Mouse (Mus musculus): ENCODE data around the gene 4930556J24Rik. TPM values are rescaled to one million over a fixed set of nuclear protein-coding genes. Genes with fewer than 3 reads are reported as not detected.

4930556J24Rik gene
- polyA plus RNA-seq, 1 experiment = not detected

DNA sequence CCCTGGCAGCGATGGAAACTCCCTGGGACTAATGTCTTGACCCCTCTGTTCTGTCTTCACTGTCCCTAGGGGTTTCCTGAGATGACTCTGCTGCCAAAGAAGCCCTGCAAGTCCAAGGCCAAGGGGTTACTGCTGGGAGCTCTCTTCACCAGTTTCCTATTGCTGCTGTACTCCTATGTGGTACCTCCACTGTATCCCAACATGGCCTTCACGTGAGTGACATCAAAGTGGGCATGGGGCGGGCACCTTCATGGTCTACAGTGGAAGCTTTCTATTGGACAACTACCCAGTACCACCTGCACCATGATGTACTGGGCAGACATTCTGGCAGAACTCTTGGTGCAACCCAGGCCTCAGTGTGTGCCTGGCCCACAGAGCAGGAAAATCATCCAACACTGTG, 20.3 kb upstream of the 4930556J24Rik start:
- Histone ChIP-seq H3K4me3 (replicated peaks) (no peak overlapping the region), H3K4me1 (peaks cover 17% of the 10 kb centered on the region), H3K27me3 (replicated peaks) (peaks cover 66% of the 10 kb centered on the region), H3K9me3 (peaks cover 19% of the 10 kb centered on the region), H3K36me3 (replicated peaks; ENCODE audit: low read length) (no peaks in the 10 kb centered on the region)
- TF ChIP-seq GATA1 (IDR thresholded peaks at IDR 0.05; ENCODE audit: borderline replicate concordance, low read length) (no peak), FLI1 (IDR thresholded peaks at IDR 0.05; ENCODE audit: low read length) (no peak)

DNA sequence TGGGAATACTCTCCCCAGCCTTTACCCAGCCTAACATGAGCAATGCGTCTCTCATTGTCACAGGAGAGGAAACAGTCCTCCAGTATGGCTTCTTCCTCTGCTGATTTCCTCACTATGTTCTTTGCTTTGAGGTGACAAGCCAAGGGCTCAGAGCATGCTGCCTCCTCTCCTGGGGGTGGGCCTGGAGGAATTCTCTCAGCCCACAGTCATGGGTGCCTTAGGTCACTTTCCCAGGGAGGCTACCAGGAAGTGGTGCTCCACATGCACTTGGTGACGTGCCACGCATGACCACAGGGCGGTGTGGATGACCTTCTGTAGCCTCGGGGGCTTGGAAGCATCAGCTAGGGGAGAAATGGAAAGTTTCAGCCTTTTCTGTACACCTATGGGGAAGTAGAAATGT, 18.9 kb upstream of the 4930556J24Rik start:
- Histone ChIP-seq H3K27me3 (replicated peaks) (peaks cover 73% of the 10 kb centered on the region), H3K36me3 (replicated peaks; ENCODE audit: low read length) (no peaks in the 10 kb centered on the region), H3K4me1 (peaks cover 17% of the 10 kb centered on the region), H3K9me3 (peaks cover 19% of the 10 kb centered on the region), H3K4me3 (replicated peaks) (no peak overlapping the region)
- TF ChIP-seq GATA1 (IDR thresholded peaks at IDR 0.05; ENCODE audit: borderline replicate concordance, low read length) (no peak), FLI1 (IDR thresholded peaks at IDR 0.05; ENCODE audit: low read length) (no peak)

DNA sequence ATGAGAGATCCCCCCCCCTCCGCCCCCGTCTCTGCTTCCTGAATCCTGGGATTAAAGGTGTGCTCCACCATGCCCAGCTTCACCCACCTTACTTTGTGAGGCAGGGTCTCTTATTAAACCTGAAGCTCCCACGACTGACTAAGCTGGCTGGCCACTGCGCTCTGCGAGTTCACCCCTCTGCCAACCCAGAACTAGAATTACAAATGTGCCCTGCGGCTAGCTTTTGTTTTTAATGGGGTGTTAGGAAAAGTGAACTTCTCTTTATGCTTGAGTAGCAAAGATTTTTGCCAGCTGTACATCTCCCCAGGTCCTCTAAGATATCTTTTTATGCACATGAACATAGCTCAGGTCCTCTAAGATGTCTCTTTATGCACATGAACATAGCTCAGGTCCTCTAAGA, 17.3 kb upstream of the 4930556J24Rik start:
- TF ChIP-seq GATA1 (IDR thresholded peaks at IDR 0.05; ENCODE audit: borderline replicate concordance, low read length) = no peak
- no peak for TF ChIP-seq FLI1 (IDR thresholded peaks at IDR 0.05; ENCODE audit: low read length)
- Histone ChIP-seq H3K4me1 (peaks cover 18% of the 10 kb centered on the region), H3K4me3 (replicated peaks) (no peak overlapping the region), H3K27me3 (replicated peaks) (peaks cover 73% of the 10 kb centered on the region), H3K36me3 (replicated peaks; ENCODE audit: low read length) (no peaks in the 10 kb centered on the region), H3K9me3 (peaks cover 18% of the 10 kb centered on the region)

DNA sequence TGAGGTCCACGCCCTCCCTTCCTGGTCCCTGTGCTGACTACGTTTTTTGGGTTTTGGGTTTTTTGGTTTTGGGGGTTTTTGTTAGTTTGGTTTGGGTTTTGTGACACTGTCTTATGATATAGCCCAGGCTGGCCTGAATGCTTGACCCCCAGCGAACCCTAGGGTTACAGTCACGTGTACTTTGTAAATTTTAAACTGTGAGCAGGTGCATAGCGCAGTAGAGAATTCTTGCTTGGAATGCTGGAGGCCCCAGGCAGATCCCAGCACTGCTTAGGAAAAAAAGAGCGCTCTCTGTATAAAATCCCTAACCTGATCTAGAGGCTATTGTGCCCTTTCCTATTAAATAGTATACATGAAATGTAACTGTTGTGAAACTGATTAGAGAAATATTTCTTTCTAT, 16.6 kb upstream of the 4930556J24Rik start:
- Histone ChIP-seq H3K4me3 (replicated peaks) (no peak overlapping the region), H3K36me3 (replicated peaks; ENCODE audit: low read length) (no peaks in the 10 kb centered on the region), H3K9me3 (peaks cover 11% of the 10 kb centered on the region), H3K4me1 (peaks cover 14% of the 10 kb centered on the region), H3K27me3 (replicated peaks) (peaks cover 70% of the 10 kb centered on the region)
- TF ChIP-seq GATA1 (IDR thresholded peaks at IDR 0.05; ENCODE audit: borderline replicate concordance, low read length) (no peak), FLI1 (IDR thresholded peaks at IDR 0.05; ENCODE audit: low read length) (no peak)

DNA sequence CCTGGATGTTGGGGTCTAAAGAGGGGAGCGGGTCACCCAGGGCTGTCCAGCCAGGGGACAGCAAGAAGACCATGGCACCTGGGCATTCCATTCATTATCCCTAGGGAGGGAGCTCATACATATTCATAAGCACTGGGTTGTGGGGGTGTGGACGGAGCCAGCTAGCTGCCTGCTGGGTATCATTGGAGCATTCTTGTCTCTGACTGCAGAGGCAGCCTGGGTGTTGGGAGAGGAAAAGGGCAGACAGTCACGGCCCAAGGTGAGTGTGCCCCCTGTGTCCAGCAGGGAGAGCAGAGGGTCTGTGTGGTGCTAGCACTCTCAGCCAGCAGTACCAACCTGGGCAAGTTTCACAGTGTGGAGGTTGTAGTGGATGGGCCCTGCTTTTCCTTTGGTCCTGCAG, 13.2 kb upstream of the 4930556J24Rik start:
- peaks cover 6% of the 10 kb centered on the region for H3K4me1 ChIP-seq
- peaks cover 66% of the 10 kb centered on the region for H3K27me3 ChIP-seq (replicated peaks)
- H3K36me3 ChIP-seq (replicated peaks; ENCODE audit: low read length) = no peaks in the 10 kb centered on the region
- no peaks in the 10 kb centered on the region for H3K9me3 ChIP-seq
- TF ChIP-seq GATA1 (IDR thresholded peaks at IDR 0.05; ENCODE audit: borderline replicate concordance, low read length) (no peak), FLI1 (IDR thresholded peaks at IDR 0.05; ENCODE audit: low read length) (no peak)
- no peak overlapping the region for H3K4me3 ChIP-seq (replicated peaks)

DNA sequence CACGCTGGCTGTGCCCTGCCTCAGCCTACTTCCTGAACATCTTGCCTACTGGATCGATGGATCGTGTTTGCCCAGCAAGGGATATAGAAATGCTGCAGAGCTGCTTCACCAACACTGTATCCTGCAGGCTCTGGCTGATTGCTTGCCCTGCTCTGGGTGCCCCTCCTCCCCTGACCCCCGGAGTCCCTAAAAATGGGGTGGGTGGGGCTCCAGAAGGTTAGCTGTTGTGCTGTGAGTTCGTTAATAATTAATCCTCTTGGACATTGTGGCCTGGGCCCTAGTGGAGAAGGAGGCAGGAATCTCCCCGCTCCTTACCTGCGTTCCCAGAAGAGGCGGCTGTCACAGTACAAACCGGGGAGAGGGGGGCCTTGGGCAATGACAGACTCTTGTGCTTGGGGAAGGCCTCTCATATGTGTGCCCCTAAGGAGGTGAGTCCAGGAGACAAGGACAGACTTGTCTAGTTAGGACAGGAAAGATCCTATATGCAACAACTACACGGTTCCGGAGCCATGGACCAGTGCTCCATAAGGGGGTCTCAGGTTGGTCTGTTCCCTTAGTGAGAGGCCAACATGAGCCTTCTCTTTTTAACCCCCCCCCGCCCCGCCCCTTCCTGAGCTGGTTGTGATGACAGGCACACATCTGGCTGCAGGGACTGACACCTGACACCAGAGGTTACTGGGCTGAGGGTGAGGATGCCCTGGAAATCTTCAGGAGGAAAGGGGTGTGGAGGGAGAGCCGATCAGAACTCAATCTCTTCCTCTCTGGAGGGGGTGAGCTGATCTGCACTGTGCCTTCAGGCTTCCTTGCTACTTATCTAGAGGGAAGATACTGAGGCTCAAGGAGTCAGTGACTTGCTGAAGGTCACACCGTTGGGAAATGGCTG, 7.5 kb upstream of the 4930556J24Rik start:
- peaks cover 20% of the 10 kb centered on the region for H3K4me1 ChIP-seq
- peaks cover 34% of the 10 kb centered on the region for H3K36me3 ChIP-seq (replicated peaks; ENCODE audit: low read length)
- H3K27me3 ChIP-seq (replicated peaks) = peaks cover 54% of the 10 kb centered on the region
- TF ChIP-seq GATA1 (IDR thresholded peaks at IDR 0.05; ENCODE audit: borderline replicate concordance, low read length) (no peak), FLI1 (IDR thresholded peaks at IDR 0.05; ENCODE audit: low read length) (no peak)
- no peaks in the 10 kb centered on the region for H3K9me3 ChIP-seq
- H3K4me3 ChIP-seq (replicated peaks) = peak overlapping the region; percentile 71

DNA sequence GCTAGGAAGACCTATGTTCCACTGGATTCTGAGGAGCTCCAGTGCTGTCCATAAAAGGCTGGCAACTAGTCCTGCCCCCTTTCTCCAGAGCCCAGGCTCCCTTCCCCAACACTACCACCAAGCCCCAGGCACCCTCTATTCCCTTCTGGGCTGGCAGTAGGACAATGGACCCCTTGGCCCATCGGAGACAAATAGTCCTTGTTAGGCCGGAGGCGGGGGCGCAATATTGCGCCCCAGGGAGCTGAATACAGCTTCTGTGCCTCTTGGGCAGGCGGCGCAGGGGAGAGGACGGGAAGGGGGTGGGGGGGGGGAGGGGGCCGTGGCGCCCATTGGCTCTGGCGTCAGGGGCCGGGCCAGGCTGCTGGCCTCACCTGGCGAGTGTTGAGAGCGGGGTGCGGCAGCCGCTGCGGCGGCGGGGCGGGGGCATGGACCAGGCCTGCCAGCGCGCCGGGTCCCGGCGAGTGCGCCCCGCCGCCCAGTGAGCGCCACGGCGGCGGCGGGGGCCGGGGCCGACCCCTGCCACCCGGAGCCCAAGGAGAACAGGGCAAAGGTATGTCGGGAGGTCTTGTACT, 6.8 kb upstream of the 4930556J24Rik start, which contains the start of gene Gal3st1:
TSS of gene Gal3st1 (plus strand) at position 346 of the 572 bp plus-strand sequence.
- Histone ChIP-seq H3K4me1 (peaks cover 15% of the 10 kb centered on the region), H3K36me3 (replicated peaks; ENCODE audit: low read length) (peaks cover 41% of the 10 kb centered on the region), H3K27me3 (replicated peaks) (peaks cover 49% of the 10 kb centered on the region), H3K4me3 (replicated peaks) (peak within 1 kb of the TSS; percentile 71), H3K9me3 (no peaks in the 10 kb centered on the region)
- TF ChIP-seq GATA1 (IDR thresholded peaks at IDR 0.05; ENCODE audit: borderline replicate concordance, low read length) (no peak), FLI1 (IDR thresholded peaks at IDR 0.05; ENCODE audit: low read length) (no peak)

DNA sequence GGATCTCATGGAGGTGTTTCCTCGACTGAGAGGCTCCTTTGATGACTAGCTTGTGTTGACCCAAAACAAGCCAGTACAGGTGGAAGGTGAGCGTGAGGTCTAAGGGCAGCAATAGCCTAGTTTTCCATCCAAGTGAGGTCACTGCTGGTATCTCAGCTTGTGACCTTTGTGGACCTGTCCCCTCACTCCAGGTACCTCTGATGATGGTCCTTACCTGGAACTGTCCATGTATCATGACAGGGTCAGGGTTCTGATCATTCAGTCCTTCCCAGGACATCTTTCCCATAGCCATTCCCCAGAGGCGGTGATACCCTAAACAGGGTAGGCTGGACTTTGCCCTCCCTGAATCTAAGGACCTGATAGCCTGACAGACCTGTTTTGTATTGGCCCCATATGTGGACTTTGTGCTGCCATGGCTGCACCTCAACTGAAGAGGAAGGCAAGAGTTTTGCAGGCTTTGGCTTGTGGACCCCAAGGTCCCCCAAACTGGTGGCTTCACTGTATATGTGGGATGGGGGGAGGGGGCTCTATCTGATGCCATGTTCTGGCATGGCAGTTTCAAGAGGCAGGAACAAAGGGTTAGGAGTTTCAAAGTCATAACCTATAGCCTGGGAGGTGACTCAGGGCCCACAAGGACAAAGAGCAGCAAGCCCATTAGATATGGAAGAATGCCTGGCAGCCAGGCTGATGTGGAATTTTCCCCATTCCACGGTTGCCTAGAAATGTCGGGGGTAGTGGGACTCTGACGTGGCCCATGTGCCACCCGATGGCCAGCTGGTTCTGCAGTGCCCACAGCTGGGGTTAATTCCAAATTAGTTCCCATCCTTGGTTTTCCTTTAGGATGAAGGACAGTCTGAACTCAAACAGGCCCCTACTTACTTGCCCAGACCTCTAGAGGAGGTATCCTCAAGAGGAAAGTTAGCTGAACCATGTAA, 6.0 kb upstream of the 4930556J24Rik start:
- Histone ChIP-seq H3K9me3 (no peaks in the 10 kb centered on the region), H3K4me3 (replicated peaks) (peak overlapping the region; percentile 53), H3K4me1 (peaks cover 15% of the 10 kb centered on the region), H3K27me3 (replicated peaks) (peaks cover 47% of the 10 kb centered on the region), H3K36me3 (replicated peaks; ENCODE audit: low read length) (peaks cover 49% of the 10 kb centered on the region)
- TF ChIP-seq GATA1 (IDR thresholded peaks at IDR 0.05; ENCODE audit: borderline replicate concordance, low read length) (no peak), FLI1 (IDR thresholded peaks at IDR 0.05; ENCODE audit: low read length) (no peak)

DNA sequence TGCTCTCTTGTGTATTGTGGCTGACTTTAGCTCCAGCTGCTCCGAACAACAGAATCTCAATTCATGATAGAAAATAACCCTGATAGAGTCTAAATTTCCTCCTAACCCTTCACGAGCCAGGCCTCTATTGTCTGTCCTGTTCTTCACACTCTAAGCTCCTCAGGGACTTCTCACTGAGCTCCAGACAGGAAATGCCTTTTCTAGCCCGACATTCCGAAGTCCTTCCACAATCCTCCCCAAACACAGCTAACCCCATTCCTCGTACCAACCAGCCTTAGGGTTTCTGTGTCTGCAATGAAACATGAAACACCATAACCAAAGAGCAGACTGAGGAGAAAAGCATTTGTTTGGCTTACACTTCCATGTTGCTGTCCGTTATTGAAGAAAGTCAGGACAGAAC, 5.0 kb upstream of the 4930556J24Rik start:
- H3K4me1 ChIP-seq = peaks cover 15% of the 10 kb centered on the region
- H3K4me3 ChIP-seq (replicated peaks) = no peak overlapping the region
- no peaks in the 10 kb centered on the region for H3K9me3 ChIP-seq
- no peak for TF ChIP-seq FLI1 (IDR thresholded peaks at IDR 0.05; ENCODE audit: low read length)
- TF ChIP-seq GATA1 (IDR thresholded peaks at IDR 0.05; ENCODE audit: borderline replicate concordance, low read length) = no peak
- H3K36me3 ChIP-seq (replicated peaks; ENCODE audit: low read length) = peaks cover 59% of the 10 kb centered on the region
- peaks cover 42% of the 10 kb centered on the region for H3K27me3 ChIP-seq (replicated peaks)
